Mouse (Mus musculus): ENCODE measurements around the gene Olfr288. TPM values are rescaled to one million over a fixed set of nuclear protein-coding genes. Genes with fewer than 3 reads are reported as not detected.

The Olfr288 gene
- not detected for polyA plus RNA-seq (2017; shearing (Covaris generic))

GRCm38 (mm10) chr15:98195442-98195841 lies at the start of gene Olfr288:
Olfr288 (minus strand) TSS chr15:98195542.

GRCm38 (mm10) chr15:98234350-98234749 lies 39.0 kb upstream of the Olfr288 start, which contains the start of gene Olfr286:
Olfr286 (minus strand) TSS chr15:98234450.

DNA sequence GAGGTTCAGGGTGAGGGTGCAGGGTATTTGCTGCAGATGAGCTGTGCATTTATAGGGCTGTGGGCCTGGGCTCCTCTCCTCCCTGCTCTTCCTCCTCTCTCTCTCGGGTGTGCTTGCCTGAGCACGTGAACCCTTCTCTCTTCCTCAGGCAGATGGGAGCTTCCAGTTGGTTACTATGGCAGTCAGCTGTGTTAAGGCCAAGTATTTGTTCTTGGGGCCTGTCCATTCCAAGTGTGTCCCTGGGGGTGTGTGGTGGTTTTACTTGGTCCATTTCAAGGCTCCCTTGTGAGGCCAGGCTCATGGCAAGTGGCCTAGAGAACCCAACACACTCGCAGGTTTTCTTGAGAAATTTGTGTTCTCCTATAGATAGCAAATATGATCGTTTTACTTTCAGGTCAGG lies 25.5 kb upstream of the Olfr288 start, which contains the start of the genes Gm44579 and Olfr287:
Gene Gm44579 (minus strand): TSS at position 101 of the 400 bp plus-strand sequence.
Gene Olfr287 (minus strand): TSS at position 180 of the 400 bp plus-strand sequence.

GRCm38 (mm10) chr15:98166963-98167644 lies 28.2 kb downstream of the Olfr288 start, which contains the start of gene Ccdc184:
Ccdc184 (plus strand) TSS chr15:98167158.

DNA sequence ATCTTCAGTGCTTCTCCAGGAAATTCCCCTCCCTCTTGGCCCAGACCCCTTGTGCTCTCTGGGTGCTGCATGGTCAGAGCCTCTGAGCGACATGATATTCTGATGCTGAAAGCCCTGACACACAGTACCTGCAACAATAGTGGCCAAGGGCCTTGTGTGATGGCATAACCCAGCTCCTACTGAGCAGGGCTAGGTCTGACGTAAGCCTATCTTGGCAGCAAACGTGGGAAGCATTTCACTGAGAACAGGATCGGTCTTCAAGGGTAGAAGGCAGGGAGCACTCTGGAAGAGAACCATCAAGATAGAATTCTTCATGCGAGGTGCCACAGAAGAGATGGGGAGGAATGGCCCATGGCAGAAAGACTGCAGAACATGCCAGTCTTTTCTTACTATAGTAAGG lies 29.8 kb downstream of the Olfr288 start, which contains the start of gene Asb8:
Gene Asb8 (minus strand): TSS at position 101 of the 400 bp plus-strand sequence.

Other genes with a start within 250 kb of the Olfr288 start
- gene Tmem106c, start 231.3 kb downstream of the Olfr288 start, polyA plus RNA-seq (2017; shearing (Covaris generic)), result 24.2 TPM
- gene Col2a1, start 190.8 kb downstream of the Olfr288 start, polyA plus RNA-seq (2017; shearing (Covaris generic)), result not detected
- gene Pfkm, start 103.0 kb downstream of the Olfr288 start, polyA plus RNA-seq (2017; shearing (Covaris generic)), result 13.4 TPM
- 57.4 TPM for gene Senp1, start 101.8 kb downstream of the Olfr288 start, polyA plus RNA-seq (2017; shearing (Covaris generic))
- 47.8 TPM for gene Asb8, start 29.9 kb downstream of the Olfr288 start, polyA plus RNA-seq (2017; shearing (Covaris generic))
- gene Ccdc184, start 28.4 kb downstream of the Olfr288 start, polyA plus RNA-seq (2017; shearing (Covaris generic)), result 0.21 TPM
- not detected for gene Gm44579, start 25.4 kb upstream of the Olfr288 start, polyA plus RNA-seq (2017; shearing (Covaris generic))
- not detected for gene Olfr287, start 25.5 kb upstream of the Olfr288 start, polyA plus RNA-seq (2017; shearing (Covaris generic))
- gene Olfr286, start 38.9 kb upstream of the Olfr288 start, polyA plus RNA-seq (2017; shearing (Covaris generic)), result not detected
- gene H1fnt, start 61.8 kb upstream of the Olfr288 start, polyA plus RNA-seq (2017; shearing (Covaris generic)), result not detected
- not detected for gene Zfp641, start 100.6 kb upstream of the Olfr288 start, polyA plus RNA-seq (2017; shearing (Covaris generic))
- gene Olfr285, start 121.8 kb upstream of the Olfr288 start, polyA plus RNA-seq (2017; shearing (Covaris generic)), result not detected
- not detected for gene Olfr284, start 145.4 kb upstream of the Olfr288 start, polyA plus RNA-seq (2017; shearing (Covaris generic))
- gene Olfr283, start 185.4 kb upstream of the Olfr288 start, polyA plus RNA-seq (2017; shearing (Covaris generic)), result not detected
- not detected for gene Olfr282, start 235.7 kb upstream of the Olfr288 start, polyA plus RNA-seq (2017; shearing (Covaris generic))